Mouse (Mus musculus): ENCODE results near the gene Gpr37. TPM values are rescaled to one million over a fixed set of nuclear protein-coding genes. Genes with fewer than 3 reads are reported as not detected.

Gpr37 gene
- total and polyA plus RNA-seq, 2 experiments, result not detected

GRCm38 (mm10) chr6:25690284-25690605 is 284 bp downstream of the Gpr37 start:
- under 1% methylated on average over 5 of the region's 5 CpGs for WGBS
- no peaks in the 10 kb centered on the region for H3K36me3 ChIP-seq (ENCODE audit: control insufficient read depth, insufficient read depth, low read length)
- no peak for DNase-seq (ENCODE audit: extremely low read depth, low read depth, low spot score)

GRCm38 (mm10) chr6:25689520-25690283 is 827 bp downstream of the Gpr37 start:
- 0 out of 2 replicates have a peak, but pooled peaks cover 2% of the 10 kb centered on the region for H3K4me1 ChIP-seq (ENCODE audit: control insufficient read depth, insufficient read depth, low read length)
- H3K79me2 ChIP-seq (ENCODE audit: control insufficient read depth, insufficient read depth, low read length), result no peaks in the 10 kb centered on the region
- no peaks in the 10 kb centered on the region for H3K36me3 ChIP-seq (ENCODE audit: control insufficient read depth, insufficient read depth, low read length)
- H3K9ac ChIP-seq (ENCODE audit: low read depth, low read length), result no peak overlapping the region
- 1% methylated on average over 43 of the region's 43 CpGs for WGBS
- TF ChIP-seq CTCF (IDR thresholded peaks at IDR 0.05; ENCODE audit: low read depth, low read length), result no peak
- no peak for TF ChIP-seq POLR2A (IDR thresholded peaks at IDR 0.05; ENCODE audit: extremely low read depth, insufficient read depth, low read length)
- 0 out of 2 replicates have a peak, but pooled peaks cover 8% of the 10 kb centered on the region for H3K27me3 ChIP-seq (ENCODE audit: control insufficient read depth, insufficient read depth, low read length)
- DNase-seq (ENCODE audit: extremely low read depth, low read depth, low spot score), result no peak
- no peak overlapping the region for H3K27ac ChIP-seq (replicated peaks; ENCODE audit: insufficient read depth, low read depth, low read length)
- peak overlapping the region; percentile 6; the same call in 1 of the 2 replicates for H3K4me3 ChIP-seq (ENCODE audit: insufficient read depth, low read depth, low read length)

More at GRCm38 (mm10) chr6:25690284-25690605, 284 bp downstream of the Gpr37 start:
- TF ChIP-seq POLR2A (IDR thresholded peaks at IDR 0.05; ENCODE audit: extremely low read depth, insufficient read depth, low read length) (no peak), CTCF (IDR thresholded peaks at IDR 0.05; ENCODE audit: low read depth, low read length) (no peak)
- H3K4me1 ChIP-seq (ENCODE audit: control insufficient read depth, insufficient read depth, low read length), result 0 out of 2 replicates have a peak, but pooled peaks cover 2% of the 10 kb centered on the region
- H3K4me3 ChIP-seq (ENCODE audit: insufficient read depth, low read depth, low read length), result no peak overlapping the region
- no peaks in the 10 kb centered on the region for H3K79me2 ChIP-seq (ENCODE audit: control insufficient read depth, insufficient read depth, low read length)
- H3K27ac ChIP-seq (replicated peaks; ENCODE audit: insufficient read depth, low read depth, low read length), result no peak overlapping the region
- H3K27me3 ChIP-seq (ENCODE audit: control insufficient read depth, insufficient read depth, low read length), result 0 out of 2 replicates have a peak, but pooled peaks cover 8% of the 10 kb centered on the region
- H3K9ac ChIP-seq (ENCODE audit: low read depth, low read length), result no peak overlapping the region

DNA sequence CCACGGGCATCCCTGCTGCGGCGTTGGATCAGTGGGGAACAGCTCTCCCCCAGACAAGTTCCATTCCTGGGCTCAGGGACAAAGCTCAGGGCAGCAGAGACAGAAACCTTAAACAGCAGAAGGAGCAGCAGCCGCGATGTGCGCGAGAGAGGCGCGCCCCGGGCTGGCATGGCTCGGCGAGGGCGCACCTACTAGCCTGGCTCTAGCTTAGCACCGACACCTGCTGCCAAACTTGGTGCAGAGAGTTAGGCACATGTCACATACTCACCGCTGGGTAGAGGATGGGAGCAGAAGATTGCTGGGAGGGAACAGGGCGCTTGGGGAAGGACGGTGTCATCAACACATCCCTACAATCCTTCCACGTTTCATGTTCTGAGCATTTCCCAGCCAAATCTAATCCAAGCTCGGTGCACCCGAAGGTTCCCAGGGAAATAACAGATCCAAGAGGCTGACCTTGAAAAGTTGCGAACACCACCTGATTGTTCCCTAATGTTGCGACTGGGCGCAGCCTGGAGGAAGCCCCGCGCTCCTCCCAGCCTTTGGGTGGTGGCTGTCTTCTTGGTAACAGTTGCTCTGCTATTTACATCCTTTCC is 1.5 kb downstream of the Gpr37 start:
- no peaks in the 10 kb centered on the region for H3K36me3 ChIP-seq (ENCODE audit: control insufficient read depth, insufficient read depth, low read length)
- 0 out of 2 replicates have a peak, but pooled peaks cover 2% of the 10 kb centered on the region for H3K4me1 ChIP-seq (ENCODE audit: control insufficient read depth, insufficient read depth, low read length)
- H3K27me3 ChIP-seq (ENCODE audit: control insufficient read depth, insufficient read depth, low read length), result 0 out of 2 replicates have a peak, but pooled peaks cover 8% of the 10 kb centered on the region
- no peak overlapping the region for H3K9ac ChIP-seq (ENCODE audit: low read depth, low read length)
- H3K4me3 ChIP-seq (ENCODE audit: insufficient read depth, low read depth, low read length), result no peak overlapping the region
- 2% methylated on average over 25 of the region's 25 CpGs for WGBS
- no peak overlapping the region for H3K27ac ChIP-seq (replicated peaks; ENCODE audit: insufficient read depth, low read depth, low read length)
- TF ChIP-seq CTCF (IDR thresholded peaks at IDR 0.05; ENCODE audit: low read depth, low read length) (no peak), POLR2A (IDR thresholded peaks at IDR 0.05; ENCODE audit: extremely low read depth, insufficient read depth, low read length) (no peak)
- no peaks in the 10 kb centered on the region for H3K79me2 ChIP-seq (ENCODE audit: control insufficient read depth, insufficient read depth, low read length)
- no peak for DNase-seq (ENCODE audit: extremely low read depth, low read depth, low spot score)

DNA sequence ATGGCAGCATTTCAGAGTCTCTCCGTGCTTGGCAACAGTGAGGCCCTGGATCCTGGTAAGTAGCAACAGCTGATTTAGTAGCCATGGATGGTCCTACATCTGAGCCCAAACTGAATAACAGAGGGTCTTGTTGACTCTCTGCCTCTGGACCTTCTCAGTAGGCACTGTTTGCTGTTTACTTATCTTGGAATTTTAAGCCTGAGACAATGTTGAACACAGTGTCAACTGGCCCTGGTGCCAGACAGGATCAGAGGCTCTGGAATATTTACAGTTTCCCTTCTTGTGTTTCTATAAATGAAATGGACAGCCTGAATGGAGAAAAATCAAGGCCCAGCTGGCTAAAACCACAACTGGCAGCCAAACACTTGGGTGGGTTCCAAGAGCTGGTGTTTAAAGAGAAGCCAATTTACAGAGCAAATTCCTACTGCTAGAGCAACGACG is 3.7 kb downstream of the Gpr37 start:
- Histone ChIP-seq H3K4me3 (ENCODE audit: insufficient read depth, low read depth, low read length) (no peak overlapping the region), H3K4me1 (ENCODE audit: control insufficient read depth, insufficient read depth, low read length) (0 out of 2 replicates have a peak, but pooled peaks cover 2% of the 10 kb centered on the region), H3K79me2 (ENCODE audit: control insufficient read depth, insufficient read depth, low read length) (no peaks in the 10 kb centered on the region), H3K27ac (replicated peaks; ENCODE audit: insufficient read depth, low read depth, low read length) (no peak overlapping the region), H3K36me3 (ENCODE audit: control insufficient read depth, insufficient read depth, low read length) (no peaks in the 10 kb centered on the region), H3K9ac (ENCODE audit: low read depth, low read length) (no peak overlapping the region), H3K27me3 (ENCODE audit: control insufficient read depth, insufficient read depth, low read length) (0 out of 2 replicates have a peak, but pooled peaks cover 8% of the 10 kb centered on the region)
- DNase-seq (ENCODE audit: extremely low read depth, low read depth, low spot score), result no peak
- WGBS, result 27% methylated on average over 3 of the region's 3 CpGs
- TF ChIP-seq CTCF (IDR thresholded peaks at IDR 0.05; ENCODE audit: low read depth, low read length) (no peak), POLR2A (IDR thresholded peaks at IDR 0.05; ENCODE audit: extremely low read depth, insufficient read depth, low read length) (no peak)

DNA sequence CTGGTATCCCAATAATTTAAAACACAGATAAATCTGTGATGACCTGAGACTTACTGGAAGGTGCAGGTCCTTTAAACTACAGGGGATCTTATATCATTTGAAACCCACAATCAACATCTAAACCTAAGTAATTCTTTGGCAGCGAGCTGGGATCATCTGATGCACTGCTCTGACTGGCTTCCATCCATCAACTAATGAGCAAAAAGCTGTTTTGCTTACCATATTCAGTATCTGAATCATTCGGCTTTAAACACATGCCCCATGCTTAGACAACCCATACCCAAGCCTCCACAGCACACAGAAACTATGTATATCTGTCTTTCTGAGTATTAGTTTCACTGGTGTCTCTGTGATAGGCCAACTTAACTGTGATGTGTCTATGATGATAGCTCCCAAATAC is 6.1 kb downstream of the Gpr37 start:
- no peak for TF ChIP-seq CTCF (IDR thresholded peaks at IDR 0.05; ENCODE audit: low read depth, low read length)
- no peak for TF ChIP-seq POLR2A (IDR thresholded peaks at IDR 0.05; ENCODE audit: extremely low read depth, insufficient read depth, low read length)
- DNase-seq (ENCODE audit: extremely low read depth, low read depth, low spot score), result no peak
- Histone ChIP-seq H3K79me2 (ENCODE audit: control insufficient read depth, insufficient read depth, low read length) (no peaks in the 10 kb centered on the region), H3K4me1 (ENCODE audit: control insufficient read depth, insufficient read depth, low read length) (no peaks in the 10 kb centered on the region), H3K9ac (ENCODE audit: low read depth, low read length) (no peak overlapping the region), H3K27me3 (ENCODE audit: control insufficient read depth, insufficient read depth, low read length) (0 out of 2 replicates have a peak, but pooled peaks cover 4% of the 10 kb centered on the region), H3K27ac (replicated peaks; ENCODE audit: insufficient read depth, low read depth, low read length) (no peak overlapping the region), H3K4me3 (ENCODE audit: insufficient read depth, low read depth, low read length) (no peak overlapping the region), H3K36me3 (ENCODE audit: control insufficient read depth, insufficient read depth, low read length) (no peaks in the 10 kb centered on the region)
- WGBS, result 79% methylated on average over 2 of the region's 2 CpGs

Measured in liver, adult 2 months (tissue).